Mouse (Mus musculus) stomach, postnatal 0 days (tissue): ENCODE measurements around the gene Rnf8. TPM values are rescaled to one million over a fixed set of nuclear protein-coding genes. Genes with fewer than 3 reads are reported as not detected.

Source experiments
- ATAC-seq: fragments of 200-750 bp; cut with Nextera tagmentation; 2 replicates; pipeline ENCODE4 v1.8.0; 2017; ENCODE audit not compliant: low FRiP score, low TSS enrichment
- DNase-seq: peaks from one replicate; pipeline ENCODE4 v3.0.0-alpha.2; 2016; ENCODE audit warnings: low spot score
- H3K27ac ChIP-seq: fragments of 300-500 bp; sonication (generic); replicated peaks from 2 replicates; pipeline ENCODE4 v1.5.1; 2014; ENCODE audit warnings: mild to moderate bottlenecking, control low read depth
- H3K27me3 ChIP-seq: fragments of 300-500 bp; sonication (generic); 2 replicates; pipeline ENCODE4 v1.6.1; 2014; ENCODE audit warnings: low read length; ENCODE audit not compliant: control insufficient read depth, insufficient read depth
- H3K36me3 ChIP-seq: fragments of 300-500 bp; sonication (generic); 2 replicates; pipeline ENCODE4 v1.6.1; 2014; ENCODE audit warnings: low read length, mixed read lengths; ENCODE audit not compliant: control insufficient read depth, insufficient read depth
- H3K4me1 ChIP-seq: fragments of 300-500 bp; sonication (generic); replicated peaks from 2 replicates; pipeline ENCODE4 v1.6.1; 2014; ENCODE audit warnings: antibody characterized with exemption; ENCODE audit not compliant: control insufficient read depth, insufficient read depth
- H3K4me2 ChIP-seq: fragments of 300-500 bp; sonication (generic); replicated peaks from 2 replicates; pipeline ENCODE4 v1.6.1; 2014; ENCODE audit warnings: low read depth, mild to moderate bottlenecking, control low read depth, moderate library complexity
- H3K4me3 ChIP-seq: fragments of 300-500 bp; sonication (generic); 2 replicates; pipeline ENCODE4 v1.5.1; 2014; ENCODE audit warnings: low read depth, low read length, control low read depth
- H3K9ac ChIP-seq: fragments of 300-500 bp; sonication (generic); 2 replicates; pipeline ENCODE4 v1.6.1; 2014; ENCODE audit warnings: mild to moderate bottlenecking, low read length, control low read depth, mixed read lengths
- H3K9me3 ChIP-seq: fragments of 300-500 bp; sonication (generic); 2 replicates; pipeline ENCODE4 v1.6.1; 2016; ENCODE audit warnings: low read length; ENCODE audit not compliant: control insufficient read depth
- CTCF ChIP-seq: IDR thresholded peaks from 2 replicates; pipeline ENCODE4 v1.5.1; 2016; ENCODE audit warnings: antibody characterized with exemption, low read depth, mild to moderate bottlenecking, moderate library complexity
- EP300 ChIP-seq: optimal IDR thresholded peaks from 2 replicates; pipeline ENCODE3; 2016; ENCODE audit warnings: antibody characterized with exemption
- WGBS: fragments of 180-500 bp; shearing (Covaris S2); extraction: QIAGEN DNeasy Blood & Tissue Kit; methylation state at CpG from one replicate; pipeline ENCODE4 v1.1.7; 2014; 5-methylcytosine and 5-hydroxymethylcytosine counted together
- polyA plus RNA-seq: library from polyadenylated mRNA; unstranded; fragments of >200 nt; fragmentation: Nextera tagmentation; extraction: Ambion mirVana; gene quantifications from 2 replicates; pipeline ENCODE4 v1.2.1, GENCODE M21; 2015

The Rnf8 gene
- polyA plus RNA-seq, 1 experiment from 2014 or later, result 32.6 TPM

- H3K9me3 ChIP-seq, result no peaks in the 10 kb centered on the region
- no peaks in the 10 kb centered on the region for H3K27me3 ChIP-seq
- no peak overlapping the region for H3K27ac ChIP-seq
- no peaks in the 10 kb centered on the region for H3K36me3 ChIP-seq
- no peak overlapping the region for H3K4me3 ChIP-seq
- H3K9ac ChIP-seq, result no peak overlapping the region
- DNase-seq (no peak), ATAC-seq (no peak)
- no peaks in the 10 kb centered on the region for H3K4me1 ChIP-seq
- TF ChIP-seq CTCF, result no peak
- no peak for TF ChIP-seq EP300
- WGBS, result 88% methylated on average over 6 of the region's 6 CpGs
- H3K4me2 ChIP-seq, result no peak overlapping the region
Observed at GRCm38 (mm10) chr17:29662145-29662544, 47.6 kb downstream of the Rnf8 start.

GRCm38 (mm10) chr17:29668051-29668986 lies 53.7 kb downstream of the Rnf8 start:
- no peaks in the 10 kb centered on the region for H3K27me3 ChIP-seq
- TF ChIP-seq EP300 (no peak), CTCF (no peak)

GRCm38 (mm10) chr17:29669030-29669429 lies 54.4 kb downstream of the Rnf8 start:
- TF ChIP-seq EP300 (no peak), CTCF (no peak)

More at GRCm38 (mm10) chr17:29668051-29668986, 53.7 kb downstream of the Rnf8 start:
- H3K27ac ChIP-seq, result no peak overlapping the region; the same call in 1 of the 2 replicates
- DNase-seq (no peak), ATAC-seq (no peak)
- H3K9me3 ChIP-seq, result no peaks in the 10 kb centered on the region
- H3K4me2 ChIP-seq, result no peak overlapping the region
- no peak overlapping the region for H3K4me3 ChIP-seq
- H3K4me1 ChIP-seq, result no peaks in the 10 kb centered on the region
- H3K36me3 ChIP-seq, result peaks cover 5% of the 10 kb centered on the region; the same call in 1 of the 2 replicates
- WGBS, result 71% methylated on average over 10 of the region's 10 CpGs
- no peak overlapping the region for H3K9ac ChIP-seq

GRCm38 (mm10) chr17:29669936-29670335 lies 55.3 kb downstream of the Rnf8 start:
- peak; percentile 92 for ATAC-seq
- no peak overlapping the region for H3K27ac ChIP-seq
- H3K4me3 ChIP-seq, result no peak overlapping the region
- no peak overlapping the region for H3K9ac ChIP-seq
- peaks cover 9% of the 10 kb centered on the region for H3K36me3 ChIP-seq
- no peak overlapping the region for H3K4me2 ChIP-seq
- peak; percentile 39 for DNase-seq
- TF ChIP-seq EP300, result no peak
- TF ChIP-seq CTCF, result no peak
- H3K4me1 ChIP-seq, result no peaks in the 10 kb centered on the region
- no peaks in the 10 kb centered on the region for H3K9me3 ChIP-seq
- H3K27me3 ChIP-seq, result no peaks in the 10 kb centered on the region

More at GRCm38 (mm10) chr17:29669030-29669429, 54.4 kb downstream of the Rnf8 start:
- H3K9ac ChIP-seq, result no peak overlapping the region
- H3K27me3 ChIP-seq, result no peaks in the 10 kb centered on the region
- no peak overlapping the region for H3K4me3 ChIP-seq
- H3K4me2 ChIP-seq, result no peak overlapping the region
- no peaks in the 10 kb centered on the region for H3K9me3 ChIP-seq
- H3K27ac ChIP-seq, result no peak overlapping the region
- ATAC-seq (no peak), DNase-seq (no peak)
- H3K4me1 ChIP-seq, result no peaks in the 10 kb centered on the region
- H3K36me3 ChIP-seq, result peaks cover 5% of the 10 kb centered on the region; the same call in 1 of the 2 replicates
- 87% methylated on average over 4 of the region's 4 CpGs for WGBS

- no peak overlapping the region for H3K4me2 ChIP-seq
- H3K4me1 ChIP-seq, result no peaks in the 10 kb centered on the region
- DNase-seq, result no peak
- H3K4me3 ChIP-seq, result no peak overlapping the region
- peaks cover 18% of the 10 kb centered on the region for H3K36me3 ChIP-seq
- H3K27me3 ChIP-seq, result no peaks in the 10 kb centered on the region
- no peak for TF ChIP-seq EP300
- no peak for TF ChIP-seq CTCF
- WGBS, result 74% methylated on average over 2 of the region's 2 CpGs
- ATAC-seq, result no peak
- no peaks in the 10 kb centered on the region for H3K9me3 ChIP-seq
- no peak overlapping the region for H3K9ac ChIP-seq
- no peak overlapping the region for H3K27ac ChIP-seq
Observed at GRCm38 (mm10) chr17:29671021-29671420, 56.4 kb downstream of the Rnf8 start.

- WGBS, result 96% methylated on average over 4 of the region's 4 CpGs
- H3K4me3 ChIP-seq, result no peak overlapping the region
- no peak overlapping the region for H3K9ac ChIP-seq
- no peak for DNase-seq
- no peak for ATAC-seq
- H3K4me2 ChIP-seq, result no peak overlapping the region
- no peaks in the 10 kb centered on the region for H3K9me3 ChIP-seq
- no peak for TF ChIP-seq EP300
- no peak for TF ChIP-seq CTCF
- H3K27me3 ChIP-seq, result no peaks in the 10 kb centered on the region
- no peak overlapping the region for H3K27ac ChIP-seq
- no peaks in the 10 kb centered on the region for H3K4me1 ChIP-seq
- H3K36me3 ChIP-seq, result peaks cover 21% of the 10 kb centered on the region
Observed at GRCm38 (mm10) chr17:29673325-29673724, 58.7 kb downstream of the Rnf8 start.
